ENCODE assay signal across 14 mouse cellular contexts in the genomic region with DNA sequence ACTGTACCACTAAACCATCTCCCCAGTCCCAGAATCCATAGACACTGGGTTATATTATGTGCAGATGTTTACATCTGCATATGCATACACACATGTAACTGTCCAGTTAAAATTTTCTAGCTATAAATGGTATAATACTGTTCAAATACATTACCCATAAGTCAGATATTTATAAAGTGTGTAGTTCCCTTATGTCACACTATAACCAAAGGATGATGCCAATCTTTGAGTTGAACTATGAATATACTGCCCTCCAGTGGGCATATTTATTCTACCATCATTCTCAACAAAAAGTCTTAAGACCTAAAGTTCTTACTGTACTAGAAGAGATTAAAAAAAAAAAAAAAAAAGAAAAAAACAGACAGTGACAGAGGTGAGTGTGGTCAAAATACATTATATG. TPM values are rescaled to one million over a fixed set of nuclear protein-coding genes. Genes with fewer than 3 reads are reported as not detected.
DNase-seq lines count a peak whose midpoint lies in the region; ATAC-seq and TF ChIP-seq lines count a peak whose summit lies in the region.
"Had no signal": no experiment of that assay in that cellular context is flagged by ENCODE, and none has a peak within 500 bp of the region (broad histone marks: within the 10 kb centered on the region; RNA-seq: fewer than 3 reads in every experiment).

No protein-coding gene starts in this region.

- H3K4me1 ChIP-seq in hindbrain, embryonic 14.5 days (replicated peaks; ENCODE audit: control insufficient read depth, insufficient read depth, low read length): no peaks in the 10 kb centered on the region
- H3K4me1 ChIP-seq in hindbrain, embryonic 16.5 days (ENCODE audit: control insufficient read depth, insufficient read depth, low read depth, low read length): no peaks in the 10 kb centered on the region
- no peaks in the 10 kb centered on the region for H3K4me1 ChIP-seq in midbrain, embryonic 14.5 days (ENCODE audit: control insufficient read depth, insufficient read depth, low read length)
- no peaks in the 10 kb centered on the region for H3K4me1 ChIP-seq in midbrain, embryonic 10.5 days
- no peaks in the 10 kb centered on the region for H3K4me1 ChIP-seq in midbrain, postnatal 0 days (ENCODE audit: insufficient read depth, low read length)
- H3K4me1 ChIP-seq: heart, embryonic 12.5 days had no signal

- no peak for ATAC-seq in hindbrain, embryonic 14.5 days (ENCODE audit: low FRiP score)
- no peak for ATAC-seq in hindbrain, embryonic 16.5 days
- no peak for ATAC-seq in midbrain, embryonic 14.5 days (ENCODE audit: low FRiP score, low TSS enrichment)
- ATAC-seq in midbrain, postnatal 0 days (ENCODE audit: low FRiP score): no peak
- ATAC-seq: inflammation-experienced regulatory T-cells, adult 6 months had no signal

- H3K27me3 ChIP-seq in hindbrain, embryonic 14.5 days (ENCODE audit: control insufficient read depth, insufficient read depth, low read length): no peaks in the 10 kb centered on the region
- no peaks in the 10 kb centered on the region for H3K27me3 ChIP-seq in hindbrain, embryonic 16.5 days (replicated peaks; ENCODE audit: control insufficient read depth, insufficient read depth, low read length)
- no peaks in the 10 kb centered on the region for H3K27me3 ChIP-seq in midbrain, embryonic 14.5 days (ENCODE audit: control insufficient read depth, insufficient read depth, low read length)
- no peaks in the 10 kb centered on the region for H3K27me3 ChIP-seq in midbrain, embryonic 10.5 days (ENCODE audit: low read depth, poor library complexity, severe bottlenecking)
- no peaks in the 10 kb centered on the region for H3K27me3 ChIP-seq in midbrain, postnatal 0 days (ENCODE audit: insufficient read depth, low read length)
- H3K27me3 ChIP-seq: heart, embryonic 12.5 days had no signal

- H3K36me3 ChIP-seq in hindbrain, embryonic 14.5 days (replicated peaks; ENCODE audit: control insufficient read depth, insufficient read depth): no peaks in the 10 kb centered on the region
- H3K36me3 ChIP-seq in hindbrain, embryonic 16.5 days (ENCODE audit: control insufficient read depth, insufficient read depth, low read length): no peaks in the 10 kb centered on the region
- no peaks in the 10 kb centered on the region for H3K36me3 ChIP-seq in midbrain, embryonic 14.5 days (ENCODE audit: control insufficient read depth, insufficient read depth, low read length)
- H3K36me3 ChIP-seq in midbrain, embryonic 10.5 days: no peaks in the 10 kb centered on the region
- H3K36me3 ChIP-seq in midbrain, postnatal 0 days (ENCODE audit: insufficient read depth, low read length): no peaks in the 10 kb centered on the region
- H3K36me3 ChIP-seq: heart, embryonic 12.5 days had no signal

- H3K27ac ChIP-seq in hindbrain, embryonic 14.5 days: no peak overlapping the region
- H3K27ac ChIP-seq in hindbrain, embryonic 16.5 days (ENCODE audit: low read depth, low read length): no peak overlapping the region
- H3K27ac ChIP-seq in midbrain, embryonic 14.5 days (replicated peaks; ENCODE audit: low read depth, low read length): no peak overlapping the region
- no peak overlapping the region for H3K27ac ChIP-seq in midbrain, embryonic 10.5 days (replicated peaks)
- no peak overlapping the region for H3K27ac ChIP-seq in midbrain, postnatal 0 days (ENCODE audit: low read depth, low read length)
- H3K27ac ChIP-seq: macrophage had no signal

- H3K4me2 ChIP-seq in hindbrain, embryonic 14.5 days (replicated peaks): no peak overlapping the region
- no peak overlapping the region for H3K4me2 ChIP-seq in hindbrain, embryonic 16.5 days (ENCODE audit: low read length)
- no peak overlapping the region for H3K4me2 ChIP-seq in midbrain, embryonic 14.5 days (ENCODE audit: low read length)
- H3K4me2 ChIP-seq in midbrain, postnatal 0 days (ENCODE audit: low read depth, low read length, poor library complexity, severe bottlenecking): no peak overlapping the region
- H3K4me2 ChIP-seq: heart, embryonic 12.5 days had no signal

- peak; percentile 56 for DNase-seq in hindbrain, embryonic 14.5 days (ENCODE audit: low spot score)
- DNase-seq in midbrain, embryonic 14.5 days: peak; percentile 77
- no peak for DNase-seq in midbrain, embryonic 10.5 days (ENCODE audit: low spot score)
- DNase-seq in R1 (ENCODE audit: low read depth, low spot score): peak; percentile 8
- DNase-seq in midbrain, postnatal 0 days (ENCODE audit: low spot score): peak; percentile 64
- DNase-seq in lung, postnatal 36 days: no peak
- DNase-seq in cerebellum, adult 11 months: no peak
- DNase-seq: layer of hippocampus, adult 9-11 months; liver had no signal

- no peaks in the 10 kb centered on the region for H3K9me3 ChIP-seq in hindbrain, embryonic 14.5 days (ENCODE audit: control insufficient read depth, low read length)
- no peaks in the 10 kb centered on the region for H3K9me3 ChIP-seq in hindbrain, embryonic 16.5 days (ENCODE audit: control insufficient read depth, low read length)
- no peaks in the 10 kb centered on the region for H3K9me3 ChIP-seq in midbrain, embryonic 14.5 days (ENCODE audit: control insufficient read depth, low read length)
- no peaks in the 10 kb centered on the region for H3K9me3 ChIP-seq in midbrain, embryonic 10.5 days (replicated peaks)
- H3K9me3 ChIP-seq in midbrain, postnatal 0 days (ENCODE audit: low read length): no peaks in the 10 kb centered on the region
- H3K9me3 ChIP-seq: heart, embryonic 12.5 days had no signal

- no peak overlapping the region for H3K4me3 ChIP-seq in hindbrain, embryonic 14.5 days (replicated peaks; ENCODE audit: low read length)
- no peak overlapping the region for H3K4me3 ChIP-seq in hindbrain, embryonic 16.5 days (ENCODE audit: low read length)
- no peak overlapping the region for H3K4me3 ChIP-seq in midbrain, embryonic 14.5 days (replicated peaks; ENCODE audit: low read depth, low read length)
- no peak overlapping the region for H3K4me3 ChIP-seq in midbrain, embryonic 10.5 days
- H3K4me3 ChIP-seq in midbrain, postnatal 0 days (ENCODE audit: low read depth, low read length): no peak overlapping the region
- H3K4me3 ChIP-seq: heart, embryonic 12.5 days had no signal

- H3K9ac ChIP-seq in hindbrain, embryonic 14.5 days: no peak overlapping the region
- H3K9ac ChIP-seq in hindbrain, embryonic 16.5 days (ENCODE audit: low read depth, low read length): no peak overlapping the region
- H3K9ac ChIP-seq in midbrain, embryonic 14.5 days (replicated peaks; ENCODE audit: low read length): no peak overlapping the region
- no peak overlapping the region for H3K9ac ChIP-seq in midbrain, postnatal 0 days (replicated peaks; ENCODE audit: low read length, poor library complexity, severe bottlenecking)
- H3K9ac ChIP-seq: heart, embryonic 12.5 days had no signal

- TF ChIP-seq CTCF in midbrain, postnatal 0 days (IDR thresholded peaks at IDR 0.05): peak; percentile 62

RNA-seq across cellular contexts. Expression of gene Gabra5, which starts 27.0 kb away (rescaled TPM):
- polyA plus RNA-seq in hindbrain, embryonic 14.5 days (2014; fragmentation: Nextera tagmentation; extraction: Ambion mirVana): 50.9 and 70.0 TPM in 2 replicates
- polyA plus RNA-seq in hindbrain, embryonic 16.5 days (2015; fragmentation: Nextera tagmentation; extraction: Ambion mirVana): 62.5 and 78.3 TPM in 2 replicates
- 25.2 and 27.8 TPM in 2 replicates for polyA plus RNA-seq in midbrain, embryonic 14.5 days (2014; fragmentation: Nextera tagmentation; extraction: Ambion mirVana)
- 0.35 and 0.43 TPM in 2 replicates for polyA plus RNA-seq in midbrain, embryonic 10.5 days (2016; fragmentation: Nextera tagmentation; extraction: Ambion mirVana)
- 84.4 and 88.7 TPM in 2 replicates for total RNA-seq in midbrain, postnatal 0 days (2014; rRNA removed)
- polyA plus RNA-seq in midbrain, postnatal 0 days (2015; fragmentation: Nextera tagmentation; extraction: Ambion mirVana): 88.1 and 90.8 TPM in 2 replicates
- polyA plus RNA-seq: inflammation-experienced regulatory T-cells, adult 6 months; macrophage; spleen, adult 2 months had no signal

Comparison
In these comparisons a context has a peak if more than half of its experiments do, and no peak if none do; other contexts are left out.
1. DNase-seq: peak in hindbrain, embryonic 14.5 days (single experiment), midbrain, embryonic 14.5 days (single experiment), R1 (single experiment) and midbrain, postnatal 0 days (single experiment); none in midbrain, embryonic 10.5 days (single experiment), lung, postnatal 36 days (single experiment) and cerebellum, adult 11 months (single experiment).
2. RNA of gene Gabra5, which starts 27.0 kb away (polyA plus RNA-seq): 88.1 to 90.8 TPM in midbrain, postnatal 0 days, 62.5 to 78.3 TPM in hindbrain, embryonic 16.5 days, 50.9 to 70.0 TPM in hindbrain, embryonic 14.5 days and 25.2 to 27.8 TPM in midbrain, embryonic 14.5 days; 0.35 to 0.43 TPM in midbrain, embryonic 10.5 days; every median in the first group is over 10 times any median in the second.